Mouse (Mus musculus) v-Abl transformed pro-B cells (cell line): ENCODE measurements around the gene Iqschfp.

ENCODE experiments used
- in situ Hi-C, 2 experiments: fragments of 400-800 bp; cut with MboI; formaldehyde crosslinking; loops; one replicate each; pipeline ENCODE4 v1.15.1; 2025; ENCODE audit not compliant: unreplicated experiment in 2 of 2

Gene Iqschfp

DNA sequence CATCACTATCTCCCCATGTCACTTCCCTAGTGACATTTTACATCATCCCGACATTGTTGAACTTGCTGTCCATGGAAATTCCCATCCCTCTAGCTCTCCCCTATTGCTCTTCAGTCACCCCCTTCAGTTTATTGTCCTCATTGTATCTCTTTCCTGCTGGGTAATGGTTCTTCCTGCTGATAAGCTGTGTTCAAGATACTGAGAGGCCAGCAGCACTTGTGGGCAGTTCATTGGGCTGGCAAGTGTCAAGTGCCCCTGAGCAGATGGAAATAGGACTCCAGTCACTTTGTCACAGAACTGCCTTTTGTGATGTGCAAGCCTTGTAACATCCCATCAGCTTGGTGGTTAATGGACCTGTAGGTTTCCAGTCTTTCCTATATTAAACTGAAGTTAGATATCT lies 413.6 kb downstream of the Iqschfp start:
- in situ Hi-C loops, result no loop called here

DNA sequence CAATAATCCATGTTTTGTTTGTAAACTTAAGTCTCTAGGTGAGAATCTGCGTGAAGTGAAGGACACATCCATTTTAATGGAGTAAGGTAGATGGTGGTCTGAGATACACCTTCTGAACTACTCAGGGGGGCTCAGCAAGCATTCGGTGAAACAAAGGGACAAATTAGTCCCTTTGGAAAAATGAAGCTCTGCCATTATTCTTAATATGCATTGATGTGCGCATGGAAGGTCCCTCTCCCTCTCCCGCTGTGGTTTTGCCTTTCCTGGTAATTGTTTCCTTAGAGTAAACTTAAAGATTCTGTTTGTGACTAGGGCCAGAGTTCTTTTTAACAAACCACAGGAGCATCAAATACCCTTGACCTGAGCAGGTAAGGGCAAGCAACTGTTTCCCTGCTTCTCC lies 414.7 kb downstream of the Iqschfp start:
- in situ Hi-C loops, result no loop called here

DNA sequence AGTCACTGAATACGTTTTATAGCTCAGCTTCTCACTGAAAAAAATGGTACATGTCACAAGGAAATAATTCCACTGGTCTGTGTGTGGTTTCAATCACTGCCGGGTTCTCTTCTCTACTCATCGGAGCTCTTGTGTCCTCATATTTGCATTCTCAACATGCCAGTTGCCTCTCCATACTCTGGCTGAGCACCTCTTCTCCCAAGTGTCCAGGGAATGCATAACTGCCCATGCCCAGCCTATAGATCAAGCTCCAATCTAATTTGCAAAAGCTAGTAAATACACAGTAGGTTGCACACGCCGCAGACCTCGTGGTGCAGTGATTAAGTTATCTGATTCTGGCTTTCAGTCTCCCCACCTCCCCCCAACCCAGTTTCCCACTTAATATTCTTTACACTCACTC lies 433.5 kb downstream of the Iqschfp start:
- in situ Hi-C loops, result no loop called here

DNA sequence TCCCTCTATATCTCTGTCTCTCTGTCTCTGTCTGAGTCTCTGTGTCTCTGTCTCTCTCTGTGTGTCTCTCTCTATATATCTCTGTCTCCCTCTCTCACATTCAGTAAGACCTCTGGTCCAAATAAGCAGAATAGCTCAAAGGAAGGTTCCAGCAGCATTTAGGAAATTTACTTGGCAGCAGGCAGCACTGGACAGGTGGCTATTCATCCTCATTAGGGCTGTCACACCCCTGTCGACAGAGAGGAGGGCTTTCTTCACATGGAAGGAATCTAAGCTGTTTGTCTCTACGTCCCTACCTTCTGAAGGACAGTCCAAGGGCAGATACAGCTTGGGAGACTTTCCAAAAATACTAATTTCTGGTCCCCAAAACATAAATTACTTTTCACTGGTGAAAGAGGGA lies 440.5 kb downstream of the Iqschfp start:
- in situ Hi-C loops, result no loop called here

DNA sequence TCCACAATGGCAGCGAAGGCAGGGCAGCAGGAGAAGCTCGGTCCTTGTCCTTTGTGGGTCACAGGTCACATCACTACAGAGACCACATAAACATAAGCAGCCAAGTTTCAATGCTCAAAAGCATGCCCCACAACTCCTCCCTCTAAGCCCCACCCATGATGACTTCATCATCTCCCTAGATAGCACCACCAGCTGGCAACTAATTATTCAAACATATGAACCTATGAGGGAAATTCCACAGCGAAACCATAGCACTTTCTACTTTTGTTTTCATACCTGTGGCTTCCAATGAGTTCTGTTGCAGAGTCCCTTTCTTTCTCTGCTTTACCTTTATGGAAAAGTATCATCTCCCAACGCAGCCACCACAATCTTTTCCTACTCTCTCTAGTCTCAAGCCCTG lies 443.5 kb downstream of the Iqschfp start:
- in situ Hi-C loops, result no loop called here

DNA sequence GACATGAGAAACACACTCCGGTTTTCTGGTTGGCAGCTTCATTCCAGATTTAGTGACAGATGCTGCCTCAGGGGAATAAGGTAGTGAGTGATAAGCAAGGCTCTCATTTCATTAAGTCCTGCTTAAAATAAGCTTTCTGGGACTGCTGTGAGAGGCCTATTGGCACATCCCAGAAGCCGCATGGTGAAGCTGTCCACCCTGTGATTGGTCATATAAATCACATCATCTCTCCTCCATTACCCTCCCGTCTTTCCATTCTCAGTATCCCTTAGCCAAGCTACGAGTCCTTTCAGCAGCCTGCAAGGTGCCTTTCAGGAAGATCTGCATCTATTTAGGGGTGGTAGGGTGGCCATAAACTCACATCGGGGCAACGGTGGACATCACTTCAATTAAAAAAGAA lies 458.6 kb downstream of the Iqschfp start:
- in situ Hi-C loops, result no loop called here

DNA sequence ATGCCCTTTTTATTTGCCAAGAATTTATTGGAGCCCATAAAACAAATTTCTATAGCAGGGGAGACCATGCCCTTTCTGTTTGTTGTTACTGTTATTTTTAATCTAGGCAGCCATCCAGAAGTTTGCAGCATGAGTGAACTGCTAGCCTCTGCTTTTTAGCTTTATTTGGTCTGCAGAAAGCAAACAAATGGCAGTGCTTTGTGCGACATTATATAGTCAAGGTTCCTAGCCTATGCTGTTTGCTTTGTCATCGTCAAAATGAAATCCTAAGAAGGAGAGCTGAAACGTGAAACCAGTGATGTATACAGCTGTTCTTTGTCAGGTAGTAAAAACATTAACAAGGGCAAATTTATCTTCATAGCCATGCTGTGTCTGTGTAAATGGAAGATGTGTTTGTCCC lies 459.4 kb downstream of the Iqschfp start:
- in situ Hi-C loops, result no loop called here

DNA sequence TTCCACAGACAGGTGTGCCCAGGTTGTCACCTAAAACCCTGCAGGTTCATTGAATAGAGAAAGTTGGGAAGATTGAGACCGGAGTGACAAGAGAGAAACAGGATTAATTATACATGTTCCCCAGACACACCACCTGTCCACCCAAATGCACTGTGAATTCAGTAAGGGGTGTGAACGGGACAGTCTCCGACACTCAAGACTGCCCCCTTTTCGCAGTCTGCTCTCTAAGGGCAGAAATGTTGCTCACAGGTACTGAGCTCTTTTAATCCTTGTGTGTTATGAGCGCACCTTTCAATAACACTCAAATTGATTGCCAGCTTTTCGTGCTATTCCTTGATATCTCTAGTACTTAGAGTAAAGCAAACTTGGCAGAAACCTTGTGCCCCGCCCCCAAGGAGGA lies 460.9 kb downstream of the Iqschfp start:
- in situ Hi-C loops, result no loop called here

DNA sequence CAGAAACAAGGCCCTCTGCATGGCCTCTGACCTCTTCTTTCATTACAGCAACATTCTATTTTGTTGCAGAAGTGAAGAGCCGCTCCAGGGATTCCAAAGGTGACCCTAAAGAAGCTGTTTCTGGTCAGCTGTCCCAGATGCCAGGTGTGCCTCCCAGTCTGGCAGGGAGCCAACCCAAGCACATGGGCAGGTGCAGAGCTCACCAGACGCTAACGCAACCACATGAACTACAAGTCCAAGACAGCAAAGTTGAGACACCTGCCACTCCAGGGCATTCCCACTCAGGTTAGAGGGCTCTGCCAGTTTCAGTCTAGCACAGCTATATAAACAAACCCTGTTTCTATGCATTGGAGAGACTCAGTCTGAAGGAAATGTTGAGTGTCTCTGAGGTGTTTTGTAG lies 461.5 kb downstream of the Iqschfp start:
- in situ Hi-C loops, result no loop called here

DNA sequence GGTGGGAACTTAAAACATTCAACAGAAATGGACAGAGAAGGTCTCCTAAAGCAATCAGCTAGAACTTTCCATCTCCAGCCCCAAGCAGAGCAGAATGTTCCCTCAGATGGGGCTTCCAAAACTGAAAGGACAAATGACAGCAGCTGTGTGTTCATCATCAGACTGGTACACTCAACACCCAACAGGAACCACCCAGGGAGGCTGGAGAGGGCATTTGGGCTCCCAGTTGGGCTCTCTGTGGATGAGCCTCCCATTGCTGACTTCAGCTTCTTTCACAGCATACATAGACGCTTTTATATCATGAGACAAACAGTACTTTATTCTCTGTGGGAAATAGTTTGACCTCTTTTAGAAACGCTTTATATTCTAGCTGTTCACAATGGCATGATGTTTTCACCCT lies 464.5 kb downstream of the Iqschfp start:
- in situ Hi-C loops, result no loop called here

DNA sequence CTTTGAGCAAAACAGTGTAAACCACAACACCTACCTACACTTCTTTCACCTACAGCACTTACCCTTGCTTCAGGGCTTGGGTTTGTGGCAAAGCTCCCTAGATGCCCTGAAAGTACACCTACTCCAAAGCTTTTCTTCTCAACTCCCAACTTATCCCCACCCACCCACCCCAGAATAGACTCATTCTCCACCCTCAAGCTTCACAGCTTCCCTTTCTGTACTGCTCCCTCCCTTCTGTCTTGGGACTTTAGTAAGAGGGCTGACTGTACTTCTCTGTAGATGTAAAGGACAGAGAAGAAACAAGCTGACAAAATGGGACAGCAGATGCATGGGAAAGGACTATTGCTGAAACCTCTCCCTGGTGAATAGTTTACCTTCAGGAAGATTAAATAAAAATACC lies 476.0 kb downstream of the Iqschfp start:
- in situ Hi-C loops, result no loop called here

DNA sequence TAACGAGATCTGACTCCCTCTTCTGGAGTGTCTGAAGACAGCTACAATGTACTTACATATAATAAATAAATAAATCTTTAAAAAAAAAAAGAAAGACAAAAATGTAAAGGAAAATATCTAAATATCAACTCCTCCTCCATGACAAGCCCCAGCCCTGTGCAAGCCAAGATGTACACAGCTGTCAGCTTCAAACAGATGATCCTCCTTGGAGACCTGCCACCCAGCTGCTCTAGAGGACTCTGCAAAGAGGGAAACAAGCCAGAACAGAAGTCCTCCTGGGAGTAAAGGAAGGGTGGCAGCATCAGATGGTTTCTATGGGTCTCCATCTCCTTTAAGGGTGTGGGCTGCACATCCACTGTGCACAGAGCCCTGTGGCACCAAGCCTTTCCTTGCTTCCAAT lies 480.9 kb downstream of the Iqschfp start:
- in situ Hi-C loops, result no loop called here

DNA sequence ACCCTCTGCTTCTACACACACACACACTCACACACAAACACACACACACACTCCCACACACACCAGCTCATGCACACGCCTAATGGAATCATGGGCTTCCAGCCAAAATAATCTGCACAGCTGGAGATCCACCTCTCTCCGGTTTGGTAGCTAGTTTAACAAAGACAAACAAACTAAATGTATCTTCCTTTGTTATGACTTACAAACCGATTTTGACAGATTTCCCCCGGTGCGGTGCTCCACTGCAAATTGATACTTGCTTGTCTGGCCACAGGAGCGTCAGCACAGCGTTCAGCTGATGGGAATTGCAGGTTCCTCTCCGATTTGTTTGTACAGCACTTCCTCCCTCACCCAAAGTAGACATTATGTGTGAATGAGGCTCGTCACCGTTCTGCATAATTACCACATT lies 483.1 kb downstream of the Iqschfp start:
- in situ Hi-C loops, result no loop called here

DNA sequence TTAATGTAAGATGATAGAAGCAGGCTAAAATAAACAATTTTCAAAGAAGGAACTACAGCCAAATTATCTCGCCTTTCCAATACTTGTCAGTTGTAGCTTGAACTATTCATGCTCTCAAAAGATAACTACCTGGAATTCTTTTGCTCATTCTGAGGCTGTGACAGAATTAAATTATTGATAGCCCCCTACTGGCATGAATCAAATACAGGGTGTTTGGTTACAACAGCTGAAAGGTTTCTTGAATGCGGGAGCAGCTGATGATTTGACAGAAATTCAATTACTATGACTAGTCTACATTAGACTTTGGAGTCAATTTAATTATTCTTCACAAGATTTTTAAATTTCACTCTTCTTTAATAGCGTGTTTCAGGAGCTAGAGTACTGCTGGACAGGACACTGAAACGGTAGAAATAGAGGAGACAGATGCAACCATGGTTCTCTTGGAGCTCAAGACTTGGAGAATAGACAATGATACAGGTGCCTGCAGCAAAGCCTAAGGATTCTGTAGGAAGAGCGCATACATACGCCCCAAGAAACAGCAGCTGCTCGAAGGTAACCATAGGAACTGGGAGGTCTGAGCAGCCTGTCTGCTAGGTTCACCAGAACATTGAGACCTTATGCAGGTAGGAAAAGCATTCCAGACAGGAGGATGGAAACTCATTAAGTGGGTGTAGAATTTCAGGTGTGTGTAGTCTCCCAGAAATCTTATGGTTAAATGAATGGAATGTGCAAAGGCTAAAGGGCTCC lies 485.6 kb downstream of the Iqschfp start:
- in situ Hi-C loops, result no loop called here

DNA sequence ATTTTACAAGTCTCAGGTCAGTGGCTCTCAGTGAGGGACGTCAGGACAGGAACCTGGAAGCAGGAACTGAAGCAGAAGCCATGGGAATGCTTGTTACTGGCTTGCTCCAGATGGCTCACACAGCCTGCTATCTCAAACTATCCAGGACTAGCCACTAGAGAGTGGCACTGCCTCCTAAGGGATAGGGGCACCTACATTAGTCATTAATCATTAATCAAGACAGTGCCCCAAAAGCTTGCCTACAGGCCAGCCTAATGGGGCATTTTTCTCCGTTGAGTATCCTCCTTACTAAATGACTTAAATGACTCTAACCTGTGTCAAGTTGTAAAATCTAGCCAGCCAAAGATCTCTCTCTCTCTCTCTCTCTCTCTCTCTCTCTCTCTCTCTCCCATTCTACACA lies 486.8 kb downstream of the Iqschfp start:
- in situ Hi-C loops, result no loop called here

DNA sequence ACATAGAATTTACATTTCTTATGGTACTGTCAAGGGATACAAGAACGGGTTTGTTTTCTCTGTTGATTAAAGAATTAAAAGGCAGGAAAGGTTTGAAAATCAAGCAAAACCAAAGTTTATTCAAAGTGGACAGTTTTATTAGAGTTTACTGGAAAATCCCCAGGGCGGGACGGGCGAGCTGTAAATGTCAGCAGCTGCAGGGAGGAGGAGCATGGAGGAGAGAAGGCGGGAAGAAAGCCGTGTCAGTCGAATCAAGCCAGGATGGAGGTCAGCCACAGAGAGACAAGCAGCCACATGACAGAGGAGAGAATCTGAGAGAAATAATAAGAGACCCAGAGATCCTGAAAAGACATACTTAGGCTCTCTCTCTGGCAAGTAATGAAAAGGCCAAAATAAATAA lies 487.2 kb downstream of the Iqschfp start:
- in situ Hi-C loops, result no loop called here

DNA sequence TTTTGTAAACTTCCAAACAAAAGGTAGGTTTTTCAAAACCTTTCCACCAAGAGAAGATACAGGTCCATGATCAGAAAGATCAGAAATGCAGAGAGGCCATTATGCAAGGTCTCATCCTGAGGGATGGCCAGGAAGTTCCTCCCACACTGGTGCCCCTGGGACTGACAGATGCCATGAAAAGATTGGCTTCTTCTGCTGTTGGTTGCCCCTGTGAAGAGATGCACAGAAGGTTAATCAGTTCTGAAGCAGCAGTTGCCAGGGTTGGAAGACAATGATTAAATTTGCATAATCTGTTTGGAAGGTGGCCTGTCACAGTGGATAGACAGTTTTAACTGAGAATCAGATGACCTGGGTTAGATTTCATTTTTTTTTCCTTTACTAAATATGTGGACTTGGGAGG lies 491.6 kb downstream of the Iqschfp start:
- in situ Hi-C loops, result no loop called here

DNA sequence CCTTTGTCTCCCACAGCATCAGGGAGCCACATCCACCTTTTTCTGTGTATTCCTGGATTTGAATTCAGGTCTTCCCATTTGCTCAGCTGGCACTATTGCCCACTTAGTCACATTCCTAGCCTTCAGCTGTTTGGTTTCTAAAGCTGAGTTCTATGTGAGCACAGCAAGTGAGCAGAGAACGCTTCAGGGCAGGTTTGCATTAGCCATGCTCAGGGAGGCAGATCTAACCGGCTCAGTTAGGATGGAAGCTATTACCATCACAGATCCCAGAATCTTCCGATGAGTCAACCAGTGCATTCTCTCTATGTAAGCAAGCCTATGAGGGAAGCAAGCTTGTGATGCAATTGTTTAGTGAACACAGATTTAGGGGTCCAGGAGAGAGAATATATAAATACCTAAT lies 493.5 kb downstream of the Iqschfp start:
- in situ Hi-C loops, result no loop called here

DNA sequence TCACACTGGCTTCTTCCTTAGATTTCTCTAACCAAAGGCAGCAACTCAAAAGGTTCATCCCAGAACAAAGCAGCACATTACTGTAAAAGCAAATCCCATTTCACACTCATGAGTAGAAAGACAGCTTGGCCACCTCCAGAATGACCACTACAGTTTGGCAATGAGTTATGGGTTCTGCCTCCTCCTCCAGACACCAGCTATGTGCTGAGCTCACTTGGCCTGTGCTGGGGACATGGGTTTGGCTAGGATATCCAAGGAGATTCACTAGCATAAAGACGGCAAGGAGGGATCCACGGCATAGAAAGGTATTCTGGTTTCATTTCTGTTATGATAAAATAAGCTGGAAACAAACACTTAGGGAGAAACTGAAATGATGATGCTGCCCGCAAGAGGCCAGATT lies 496.0 kb downstream of the Iqschfp start:
- in situ Hi-C loops, result no loop called here

DNA sequence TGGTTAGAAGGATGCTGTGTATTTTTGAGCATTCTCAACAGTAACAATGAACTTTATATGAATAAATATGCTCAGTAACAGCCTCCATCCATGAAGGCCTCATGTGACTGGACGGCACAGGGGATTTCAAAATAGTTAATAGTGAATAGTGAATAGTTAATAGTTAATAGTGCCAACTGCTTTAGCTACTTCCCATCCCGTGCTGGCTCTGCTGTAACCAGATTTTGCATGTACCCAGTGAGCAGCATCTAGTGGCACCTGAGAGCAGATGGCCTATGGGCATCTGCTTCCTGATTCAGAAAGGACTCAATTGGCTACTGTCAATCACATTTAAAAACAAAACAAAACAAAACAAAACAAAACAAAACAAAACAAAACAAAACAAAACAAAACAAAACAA lies 501.5 kb downstream of the Iqschfp start:
- in situ Hi-C loops, result no loop called here

DNA sequence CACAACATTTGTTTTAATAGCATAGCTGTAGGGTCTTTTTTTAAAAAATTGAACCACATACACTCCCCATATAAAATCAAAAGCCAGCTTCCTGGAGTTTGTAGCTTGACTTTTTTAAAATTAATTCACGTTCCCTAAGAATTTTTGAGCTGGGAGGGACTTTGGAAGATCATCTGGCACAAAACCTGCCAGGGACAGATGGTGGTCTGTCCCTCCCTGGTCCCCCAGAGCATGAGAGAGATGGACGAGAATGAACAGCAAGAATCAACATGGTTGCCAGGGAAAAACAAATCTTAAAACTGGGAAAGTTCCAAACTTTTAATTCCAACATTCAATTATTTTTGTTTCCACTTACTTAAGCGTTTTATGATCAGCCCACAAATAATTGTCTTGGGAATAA lies 506.7 kb downstream of the Iqschfp start:
- in situ Hi-C loops, result no loop called here

DNA sequence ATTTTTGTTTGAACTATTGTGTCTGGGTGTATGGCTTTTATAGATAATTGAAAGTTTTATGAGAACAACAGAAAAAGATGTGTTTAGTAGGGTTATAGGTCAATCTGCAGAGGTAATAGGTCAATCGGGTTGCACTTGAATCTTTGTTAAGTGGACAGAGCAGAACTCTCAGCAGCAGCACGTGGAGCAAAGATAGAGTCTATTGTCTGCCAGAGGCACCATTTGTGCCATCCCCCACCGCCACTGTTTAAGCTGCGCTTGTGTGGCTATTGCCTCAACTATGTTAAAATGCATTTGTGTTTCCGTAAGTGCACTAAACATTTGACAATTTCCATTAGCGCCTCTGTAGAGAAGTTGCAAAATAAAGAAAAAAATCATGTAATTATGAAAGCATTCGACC lies 508.1 kb downstream of the Iqschfp start:
- in situ Hi-C loops, result no loop called here

DNA sequence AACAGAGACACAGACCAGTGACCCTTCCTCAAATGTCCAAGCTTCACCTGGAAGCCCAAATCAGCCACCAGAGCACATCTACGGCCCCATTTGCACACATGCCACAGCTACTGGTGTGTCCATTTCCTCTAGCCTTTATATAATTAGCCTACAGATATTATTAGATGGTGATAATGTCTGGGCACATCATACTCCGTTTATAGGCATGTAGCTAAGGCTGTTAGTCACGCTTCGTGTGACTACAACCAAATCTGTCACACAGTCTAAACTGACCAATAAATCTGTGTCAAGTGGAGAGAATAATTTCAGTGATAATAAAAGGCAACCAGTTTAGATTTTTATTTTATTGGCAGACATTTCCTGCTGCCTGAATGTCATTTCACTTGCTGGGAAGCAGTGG lies 511.3 kb downstream of the Iqschfp start:
- in situ Hi-C loops, result no loop called here
